Mouse (Mus musculus) stomach, postnatal 0 days (tissue): ENCODE data around the gene Zfp653. TPM values are rescaled to one million over a fixed set of nuclear protein-coding genes. Genes with fewer than 3 reads are reported as not detected.

ENCODE experiments used
- ATAC-seq: fragments of 200-750 bp; cut with Nextera tagmentation; 2 replicates; pipeline ENCODE4 v1.8.0; 2017; ENCODE audit not compliant: low FRiP score, low TSS enrichment
- DNase-seq: peaks from one replicate; pipeline ENCODE4 v3.0.0-alpha.2; 2016; ENCODE audit warnings: low spot score
- H3K27ac ChIP-seq: fragments of 300-500 bp; sonication (generic); replicated peaks from 2 replicates; pipeline ENCODE4 v1.5.1; 2014; ENCODE audit warnings: mild to moderate bottlenecking, control low read depth
- H3K27me3 ChIP-seq: fragments of 300-500 bp; sonication (generic); 2 replicates; pipeline ENCODE4 v1.6.1; 2014; ENCODE audit warnings: low read length; ENCODE audit not compliant: control insufficient read depth, insufficient read depth
- H3K36me3 ChIP-seq: fragments of 300-500 bp; sonication (generic); 2 replicates; pipeline ENCODE4 v1.6.1; 2014; ENCODE audit warnings: low read length, mixed read lengths; ENCODE audit not compliant: control insufficient read depth, insufficient read depth
- H3K4me1 ChIP-seq: fragments of 300-500 bp; sonication (generic); replicated peaks from 2 replicates; pipeline ENCODE4 v1.6.1; 2014; ENCODE audit warnings: antibody characterized with exemption; ENCODE audit not compliant: control insufficient read depth, insufficient read depth
- H3K4me2 ChIP-seq: fragments of 300-500 bp; sonication (generic); replicated peaks from 2 replicates; pipeline ENCODE4 v1.6.1; 2014; ENCODE audit warnings: low read depth, mild to moderate bottlenecking, control low read depth, moderate library complexity
- H3K4me3 ChIP-seq: fragments of 300-500 bp; sonication (generic); 2 replicates; pipeline ENCODE4 v1.5.1; 2014; ENCODE audit warnings: low read depth, low read length, control low read depth
- H3K9ac ChIP-seq: fragments of 300-500 bp; sonication (generic); 2 replicates; pipeline ENCODE4 v1.6.1; 2014; ENCODE audit warnings: mild to moderate bottlenecking, low read length, control low read depth, mixed read lengths
- H3K9me3 ChIP-seq: fragments of 300-500 bp; sonication (generic); 2 replicates; pipeline ENCODE4 v1.6.1; 2016; ENCODE audit warnings: low read length; ENCODE audit not compliant: control insufficient read depth
- CTCF ChIP-seq: IDR thresholded peaks from 2 replicates; pipeline ENCODE4 v1.5.1; 2016; ENCODE audit warnings: antibody characterized with exemption, low read depth, mild to moderate bottlenecking, moderate library complexity
- EP300 ChIP-seq: optimal IDR thresholded peaks from 2 replicates; pipeline ENCODE3; 2016; ENCODE audit warnings: antibody characterized with exemption
- WGBS: fragments of 180-500 bp; shearing (Covaris S2); extraction: QIAGEN DNeasy Blood & Tissue Kit; methylation state at CpG from one replicate; pipeline ENCODE4 v1.1.7; 2014; 5-methylcytosine and 5-hydroxymethylcytosine counted together
- polyA plus RNA-seq: library from polyadenylated mRNA; unstranded; fragments of >200 nt; fragmentation: Nextera tagmentation; extraction: Ambion mirVana; gene quantifications from 2 replicates; pipeline ENCODE4 v1.2.1, GENCODE M21; 2015

Gene Zfp653
- polyA plus RNA-seq, 1 experiment from 2014 or later = 4.4 TPM

- no peak overlapping the region for H3K27ac ChIP-seq
- H3K36me3 ChIP-seq = peaks cover 21% of the 10 kb centered on the region
- 92% methylated on average over 11 of the region's 11 CpGs for WGBS
- TF ChIP-seq EP300 (no peak), CTCF (no peak)
- no peak overlapping the region for H3K4me3 ChIP-seq
- no peaks in the 10 kb centered on the region for H3K9me3 ChIP-seq
- H3K9ac ChIP-seq = no peak overlapping the region
- DNase-seq (no peak), ATAC-seq (no peak)
- no peaks in the 10 kb centered on the region for H3K27me3 ChIP-seq
- H3K4me2 ChIP-seq = no peak overlapping the region
- no peaks in the 10 kb centered on the region for H3K4me1 ChIP-seq
Measured at GRCm38 (mm10) chr9:22065642-22066041, 5.5 kb downstream of the Zfp653 start.

GRCm38 (mm10) chr9:22064341-22064740, 6.8 kb downstream of the Zfp653 start:
- no peak overlapping the region for H3K4me3 ChIP-seq
- WGBS = 87% methylated on average over 3 of the region's 3 CpGs
- H3K9ac ChIP-seq = no peak overlapping the region
- TF ChIP-seq CTCF = no peak
- TF ChIP-seq EP300 = no peak
- H3K36me3 ChIP-seq = peaks cover 24% of the 10 kb centered on the region
- no peaks in the 10 kb centered on the region for H3K27me3 ChIP-seq
- DNase-seq (no peak), ATAC-seq (no peak)
- H3K4me2 ChIP-seq = no peak overlapping the region
- H3K9me3 ChIP-seq = no peaks in the 10 kb centered on the region
- H3K27ac ChIP-seq = no peak overlapping the region
- no peaks in the 10 kb centered on the region for H3K4me1 ChIP-seq

DNA sequence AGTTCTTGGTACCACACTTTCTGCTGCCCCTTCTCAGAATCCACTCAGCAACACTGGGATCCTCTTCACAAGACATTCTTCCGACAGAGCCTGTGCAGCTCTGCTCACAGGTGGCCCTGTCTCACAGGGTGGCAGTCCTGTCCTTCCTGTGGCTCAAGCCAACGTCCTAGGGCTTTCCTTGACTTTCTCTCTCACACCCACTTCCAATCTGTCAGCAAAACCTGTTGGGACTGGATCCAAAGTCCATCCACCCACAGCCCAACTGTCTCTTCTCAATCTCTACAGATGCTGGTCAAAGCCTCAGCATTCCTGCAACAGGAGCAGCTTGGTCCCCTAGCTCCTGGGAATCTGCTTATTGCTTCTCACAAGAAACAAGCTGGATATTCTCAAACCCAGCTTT, 9.8 kb downstream of the Zfp653 start:
- no peaks in the 10 kb centered on the region for H3K4me1 ChIP-seq
- no peaks in the 10 kb centered on the region for H3K27me3 ChIP-seq
- no peak for ATAC-seq
- H3K4me3 ChIP-seq = no peak overlapping the region
- H3K9ac ChIP-seq = no peak overlapping the region
- TF ChIP-seq CTCF (no peak), EP300 (no peak)
- no peak for DNase-seq
- H3K36me3 ChIP-seq = peaks cover 24% of the 10 kb centered on the region
- H3K4me2 ChIP-seq = no peak overlapping the region
- 70% methylated on average over 2 of the region's 2 CpGs for WGBS
- no peak overlapping the region for H3K27ac ChIP-seq
- H3K9me3 ChIP-seq = no peaks in the 10 kb centered on the region

- Histone ChIP-seq H3K9ac (no peak overlapping the region), H3K27me3 (no peaks in the 10 kb centered on the region), H3K27ac (no peak overlapping the region), H3K4me2 (no peak overlapping the region), H3K4me1 (0 out of 2 replicates have a peak, but pooled peaks cover 2% of the 10 kb centered on the region), H3K4me3 (no peak overlapping the region), H3K9me3 (no peaks in the 10 kb centered on the region), H3K36me3 (peaks cover 10% of the 10 kb centered on the region)
- no peak for ATAC-seq
- WGBS = 84% methylated on average over 9 of the region's 9 CpGs
- no peak for DNase-seq
- TF ChIP-seq EP300 (no peak), CTCF (no peak)
Measured at GRCm38 (mm10) chr9:22058011-22058424, 13.2 kb downstream of the Zfp653 start.

- H3K36me3 ChIP-seq = peaks cover 10% of the 10 kb centered on the region
- no peak for ATAC-seq
- H3K4me3 ChIP-seq = no peak overlapping the region
- 93% methylated on average over 9 of the region's 9 CpGs for WGBS
- H3K9me3 ChIP-seq = no peaks in the 10 kb centered on the region
- DNase-seq = no peak
- TF ChIP-seq EP300 (no peak), CTCF (no peak)
- no peak overlapping the region for H3K4me2 ChIP-seq
- H3K4me1 ChIP-seq = 0 out of 2 replicates have a peak, but pooled peaks cover 2% of the 10 kb centered on the region
- H3K9ac ChIP-seq = no peak overlapping the region
- no peaks in the 10 kb centered on the region; the same call in 1 of the 2 replicates for H3K27me3 ChIP-seq
- H3K27ac ChIP-seq = no peak overlapping the region
Measured at GRCm38 (mm10) chr9:22057031-22057517, 14.1 kb downstream of the Zfp653 start.

DNA sequence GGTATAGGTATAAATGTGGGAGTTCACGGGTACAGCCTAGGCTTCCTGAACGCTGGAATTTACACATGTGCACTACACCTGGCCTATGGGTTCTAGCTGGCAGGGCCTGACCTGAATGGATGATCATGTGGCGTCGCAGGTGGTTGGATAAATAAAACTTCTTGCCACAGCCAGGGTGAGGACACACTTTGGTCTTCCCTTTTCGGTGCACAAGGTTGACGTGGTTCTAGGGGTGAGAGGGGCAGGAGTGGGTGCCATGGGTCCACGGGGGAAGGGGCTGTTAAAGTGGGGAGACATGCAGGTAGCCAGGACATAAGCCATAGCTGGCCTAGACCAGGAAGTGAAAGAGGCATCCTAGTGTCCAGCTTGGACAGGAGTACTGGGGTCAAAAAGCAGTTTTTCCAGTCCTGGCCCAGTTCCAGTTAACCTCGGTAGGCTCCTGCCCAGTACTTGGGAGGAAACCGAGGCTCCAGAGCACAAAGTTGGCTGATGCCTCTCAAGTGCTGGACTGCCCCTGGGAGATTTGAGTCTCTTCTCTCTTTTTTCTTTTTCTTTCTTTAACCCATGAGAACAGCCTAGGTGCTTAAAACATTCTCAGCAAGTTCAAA, 14.8 kb downstream of the Zfp653 start:
- no peak for DNase-seq
- ATAC-seq = no peak
- H3K36me3 ChIP-seq = peaks cover 10% of the 10 kb centered on the region
- no peak overlapping the region for H3K27ac ChIP-seq
- TF ChIP-seq CTCF (no peak), EP300 (no peak)
- no peak overlapping the region for H3K4me3 ChIP-seq
- no peak overlapping the region for H3K9ac ChIP-seq
- peaks cover 5% of the 10 kb centered on the region; the same call in 1 of the 2 replicates for H3K27me3 ChIP-seq
- H3K4me1 ChIP-seq = 0 out of 2 replicates have a peak, but pooled peaks cover 2% of the 10 kb centered on the region
- whole genome bisulfite sequencing = 69% methylated on average over 9 of the region's 9 CpGs
- H3K4me2 ChIP-seq = no peak overlapping the region
- no peaks in the 10 kb centered on the region for H3K9me3 ChIP-seq
